Comparison of ENCODE assay signal across 24 mouse cellular contexts in the genomic region with DNA sequence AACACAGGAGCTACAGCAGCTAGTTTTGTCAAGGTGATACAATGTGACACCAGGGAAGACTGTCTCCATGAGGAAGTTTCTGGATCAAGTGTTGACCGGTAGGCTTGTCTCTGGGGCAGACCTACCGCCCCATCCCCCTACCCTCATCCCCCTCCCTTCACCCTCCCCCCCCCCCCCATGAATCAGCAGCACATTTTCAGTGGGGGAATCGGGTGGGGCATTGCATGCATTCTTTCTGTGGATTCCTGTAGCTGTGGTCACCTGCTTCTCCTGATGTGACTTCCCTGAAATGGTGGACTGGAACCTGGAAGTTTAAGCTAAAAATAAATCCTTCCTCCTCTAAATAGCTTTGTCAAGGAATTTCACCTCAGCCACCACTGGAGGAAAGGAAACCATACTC.
"Had no signal": no experiment of that assay in that cellular context is flagged by ENCODE, and none has a peak within 500 bp of the region (broad histone marks: within the 10 kb centered on the region; RNA-seq: fewer than 3 reads in every experiment).

No protein-coding gene starts in this region.

- H3K36me3 ChIP-seq: heart, embryonic 13.5 days; heart, embryonic 15.5 days; hindbrain, embryonic 10.5 days; hindbrain, embryonic 12.5 days; intestine, embryonic 15.5 days; limb, embryonic 10.5 days; limb, embryonic 12.5 days; liver, embryonic 13.5 days; liver, embryonic 15.5 days had no signal

- DNase-seq: gastrocnemius, adult 2 months; gastrocnemius, postnatal 14 days; gastrocnemius, postnatal 36 days; heart, adult 2 months; heart, postnatal 4 days; kidney, adult 11 months; kidney, adult 8-10 months; kidney, postnatal 10 days; kidney, postnatal 4 days; liver; liver, embryonic 13.5 days had no signal

- H3K4me1 ChIP-seq: hindbrain, embryonic 10.5 days; hindbrain, embryonic 12.5 days; intestine, embryonic 15.5 days; limb, embryonic 10.5 days; limb, embryonic 12.5 days had no signal

- H3K9ac ChIP-seq: heart, embryonic 13.5 days; heart, embryonic 15.5 days; hindbrain, embryonic 12.5 days; hindbrain, embryonic 14.5 days; intestine, embryonic 15.5 days; limb, embryonic 12.5 days; liver, embryonic 13.5 days; liver, embryonic 15.5 days had no signal

- H3K27ac ChIP-seq: gastrocnemius, adult 2 months; heart, adult 2 months; heart, embryonic 13.5 days; heart, embryonic 15.5 days; hindbrain, embryonic 10.5 days; hindbrain, embryonic 12.5 days; hindbrain, embryonic 14.5 days; intestine, embryonic 15.5 days; layer of hippocampus, adult 2 months; left cerebral cortex, adult 2 months; limb, embryonic 10.5 days; limb, embryonic 12.5 days; liver, embryonic 13.5 days; liver, embryonic 15.5 days had no signal

- H3K4me3 ChIP-seq: gastrocnemius, adult 2 months; heart, adult 2 months; heart, embryonic 13.5 days; heart, embryonic 15.5 days; hindbrain, embryonic 10.5 days; hindbrain, embryonic 12.5 days; intestine, embryonic 15.5 days; layer of hippocampus, adult 2 months; left cerebral cortex, adult 2 months; limb, embryonic 10.5 days; limb, embryonic 12.5 days; liver, embryonic 13.5 days; liver, embryonic 15.5 days had no signal

- H3K9me3 ChIP-seq: heart, embryonic 13.5 days; heart, embryonic 15.5 days; hindbrain, embryonic 10.5 days; hindbrain, embryonic 12.5 days; intestine, embryonic 15.5 days; limb, embryonic 10.5 days; liver, embryonic 13.5 days; liver, embryonic 15.5 days had no signal

- H3K27me3 ChIP-seq: heart, embryonic 13.5 days; heart, embryonic 15.5 days; hindbrain, embryonic 12.5 days; intestine, embryonic 15.5 days; limb, embryonic 12.5 days; liver, embryonic 13.5 days; liver, embryonic 15.5 days had no signal

- ATAC-seq: hindbrain, embryonic 16.5 days; inflammation-experienced regulatory T-cells, adult 6 months; intestine, embryonic 15.5 days had no signal
